Mouse (Mus musculus): Measurements from ENCODE around the gene Kcnj4.

DNA sequence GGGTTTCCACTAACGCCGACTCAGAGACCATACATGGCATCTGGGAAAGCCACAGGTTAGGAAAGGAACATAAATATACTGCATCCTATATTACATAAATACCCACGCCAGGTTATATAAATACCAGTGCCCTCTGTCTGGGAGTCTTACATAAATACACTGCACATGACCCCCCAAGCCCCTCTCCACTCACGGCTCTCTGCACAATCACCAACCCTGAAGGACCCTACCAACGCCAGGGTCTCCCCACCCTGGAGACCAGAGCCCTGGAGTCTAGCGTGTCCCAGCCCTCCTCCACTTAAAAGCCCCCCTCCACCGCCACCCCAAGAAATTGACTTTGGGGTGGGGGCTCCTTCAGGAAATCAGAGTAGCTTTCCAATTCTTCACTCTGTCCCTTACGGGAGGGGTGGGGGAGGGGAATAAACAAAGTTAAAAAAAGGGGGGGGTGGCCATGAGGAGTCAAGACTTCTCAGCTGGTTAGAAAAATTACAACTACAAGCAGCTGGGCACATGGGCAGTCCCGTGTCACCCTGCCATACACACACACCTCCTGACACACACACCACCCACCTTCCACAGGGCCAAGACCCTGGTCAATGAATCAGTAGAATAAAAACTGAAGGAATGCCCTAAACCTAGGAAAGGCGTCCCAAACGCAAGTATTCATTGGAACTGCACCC is 64.2 kb downstream of the Kcnj4 start:
- no peak for TF ChIP-seq CTCF (IDR thresholded peaks at IDR 0.05)
- no peak for TF ChIP-seq EP300 (IDR thresholded peaks at IDR 0.05)
